Mouse (Mus musculus) hindbrain, postnatal 0 days (tissue): ENCODE measurements around the gene Hes6. TPM values are rescaled to one million over a fixed set of nuclear protein-coding genes. Genes with fewer than 3 reads are reported as not detected.

Experiments
- ATAC-seq: fragments of 200-750 bp; cut with Nextera tagmentation; 2 replicates; pipeline ENCODE4 v1.8.0; 2017; ENCODE audit warnings: mild to moderate bottlenecking, moderate TSS enrichment, moderate library complexity
- DNase-seq: peaks from one replicate; pipeline ENCODE4 v3.0.0-alpha.2; 2015; ENCODE audit warnings: low spot score
- H3K27ac ChIP-seq: fragments of 300-500 bp; sonication (generic); 2 replicates; pipeline ENCODE4 v1.5.1; 2014; ENCODE audit warnings: mild to moderate bottlenecking
- H3K27me3 ChIP-seq: fragments of 300-500 bp; sonication (generic); 2 replicates; pipeline ENCODE4 v1.6.1; 2014; ENCODE audit warnings: low read length, mixed read lengths; ENCODE audit not compliant: insufficient read depth
- H3K36me3 ChIP-seq: fragments of 300-500 bp; sonication (generic); 2 replicates; pipeline ENCODE4 v1.6.1; 2014; ENCODE audit warnings: low read length, mixed read lengths; ENCODE audit not compliant: insufficient read depth
- H3K4me1 ChIP-seq: fragments of 300-500 bp; sonication (generic); 2 replicates; pipeline ENCODE4 v1.6.1; 2014; ENCODE audit warnings: antibody characterized with exemption, low read length, mixed read lengths; ENCODE audit not compliant: insufficient read depth
- H3K4me2 ChIP-seq: fragments of 300-500 bp; sonication (generic); 2 replicates; pipeline ENCODE4 v1.6.1; 2014; ENCODE audit warnings: low read depth, mild to moderate bottlenecking, low read length, moderate library complexity, mixed read lengths
- H3K4me3 ChIP-seq: fragments of 300-500 bp; sonication (generic); 2 replicates; pipeline ENCODE4 v1.5.1; 2014; ENCODE audit warnings: low read length
- H3K9ac ChIP-seq: fragments of 300-500 bp; sonication (generic); replicated peaks from 2 replicates; pipeline ENCODE4 v1.6.1; 2014; ENCODE audit warnings: mild to moderate bottlenecking, low read length, moderate library complexity, mixed read lengths
- H3K9me3 ChIP-seq: fragments of 300-500 bp; sonication (generic); 2 replicates; pipeline ENCODE4 v1.6.1; 2016; ENCODE audit warnings: low read length, mixed read lengths
- CTCF ChIP-seq: IDR thresholded peaks from 2 replicates; pipeline ENCODE4 v1.5.1; 2016; ENCODE audit warnings: antibody characterized with exemption, control low read depth, low read depth
- WGBS: fragments of 180-500 bp; shearing (Covaris S2); extraction: QIAGEN DNeasy Blood & Tissue Kit; methylation state at CpG from one replicate; pipeline ENCODE4 v1.1.7; 2014; 5-methylcytosine and 5-hydroxymethylcytosine counted together
- polyA plus RNA-seq: library from polyadenylated mRNA; unstranded; fragments of >200 nt; fragmentation: Nextera tagmentation; extraction: Ambion mirVana; gene quantifications from 2 replicates; pipeline ENCODE4 v1.2.1, GENCODE M21; 2015
- total RNA-seq: library from RNA; depleted of rRNA; stranded (reverse); fragments of >200 nt; gene quantifications from 2 replicates; pipeline ENCODE4 v1.2.3, GENCODE M21; 2014

Hes6 gene
- total and polyA plus RNA-seq, 2 experiments from 2014 or later = 129 to 160 TPM

GRCm38 (mm10) chr1:91457698-91458097 lies 43.9 kb upstream of the Hes6 start:
- Histone ChIP-seq H3K36me3 (no peaks in the 10 kb centered on the region), H3K27ac (peak overlapping the region; percentile 94; the same call in 1 of the 2 replicates), H3K27me3 (no peaks in the 10 kb centered on the region), H3K4me2 (peak overlapping the region; percentile 90), H3K9me3 (no peaks in the 10 kb centered on the region), H3K4me3 (peak overlapping the region; percentile 86), H3K9ac (peak overlapping the region; percentile 88), H3K4me1 (peaks cover 11% of the 10 kb centered on the region)
- no peak for TF ChIP-seq CTCF
- WGBS = 44% methylated on average over 5 of the region's 5 CpGs
- DNase-seq = peak; percentile 25
- ATAC-seq = no peak

GRCm38 (mm10) chr1:91457116-91457515 lies 43.3 kb upstream of the Hes6 start:
- no peaks in the 10 kb centered on the region for H3K9me3 ChIP-seq
- H3K4me2 ChIP-seq = peak overlapping the region; percentile 90
- H3K27ac ChIP-seq = peak overlapping the region; percentile 94; the same call in 1 of the 2 replicates
- H3K36me3 ChIP-seq = no peaks in the 10 kb centered on the region
- H3K4me1 ChIP-seq = peaks cover 11% of the 10 kb centered on the region
- H3K9ac ChIP-seq = no peak overlapping the region
- H3K4me3 ChIP-seq = peak overlapping the region; percentile 86; the same call in 1 of the 2 replicates
- ATAC-seq (no peak), DNase-seq (no peak)
- H3K27me3 ChIP-seq = no peaks in the 10 kb centered on the region
- WGBS = 91% methylated on average over 4 of the region's 4 CpGs
- TF ChIP-seq CTCF = no peak

GRCm38 (mm10) chr1:91456301-91456801 lies 42.5 kb upstream of the Hes6 start:
- peak overlapping the region; percentile 70 for H3K27ac ChIP-seq
- peak overlapping the region; percentile 5; the same call in 1 of the 2 replicates for H3K4me3 ChIP-seq
- H3K9me3 ChIP-seq = no peaks in the 10 kb centered on the region
- peak; percentile 67 for DNase-seq
- H3K4me2 ChIP-seq = peak overlapping the region; percentile 90
- no peak overlapping the region for H3K9ac ChIP-seq
- no peaks in the 10 kb centered on the region for H3K36me3 ChIP-seq
- H3K4me1 ChIP-seq = peaks cover 11% of the 10 kb centered on the region
- WGBS = 12% methylated on average over 11 of the region's 11 CpGs
- TF ChIP-seq CTCF = no peak
- ATAC-seq = no peak
- H3K27me3 ChIP-seq = no peaks in the 10 kb centered on the region

- peak; percentile 15 for DNase-seq
- peak overlapping the region; percentile 90 for H3K4me2 ChIP-seq
- peak overlapping the region; percentile 5; the same call in 1 of the 2 replicates for H3K4me3 ChIP-seq
- no peak for ATAC-seq
- no peaks in the 10 kb centered on the region for H3K9me3 ChIP-seq
- 26% methylated on average over 7 of the region's 7 CpGs for WGBS
- no peak for TF ChIP-seq CTCF
- peaks cover 11% of the 10 kb centered on the region for H3K4me1 ChIP-seq
- H3K27ac ChIP-seq = peak overlapping the region; percentile 70
- H3K36me3 ChIP-seq = no peaks in the 10 kb centered on the region
- no peak overlapping the region for H3K9ac ChIP-seq
- H3K27me3 ChIP-seq = no peaks in the 10 kb centered on the region
Measured at GRCm38 (mm10) chr1:91455661-91456161, 41.9 kb upstream of the Hes6 start.

DNA sequence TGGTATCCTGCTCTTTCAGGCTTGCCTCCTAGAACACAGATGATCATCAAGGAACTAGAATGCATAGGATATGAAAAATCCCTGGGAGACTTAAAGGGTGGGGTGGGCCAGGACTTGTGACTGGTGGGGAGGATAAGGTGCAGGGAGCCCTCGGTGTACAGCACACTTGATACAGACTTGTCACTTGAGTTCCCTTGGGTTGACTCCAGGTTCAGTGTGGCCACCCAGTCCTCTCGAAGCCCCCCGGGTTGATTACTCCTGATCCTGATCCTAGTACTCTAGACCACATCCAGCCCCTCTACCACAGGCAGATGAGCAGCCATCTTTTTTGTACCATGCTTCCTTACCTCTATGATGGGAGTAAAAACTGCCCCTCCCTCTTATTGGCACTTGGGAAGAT lies 41.1 kb upstream of the Hes6 start:
- H3K36me3 ChIP-seq = no peaks in the 10 kb centered on the region
- ATAC-seq (no peak), DNase-seq (no peak)
- no peaks in the 10 kb centered on the region for H3K27me3 ChIP-seq
- H3K4me1 ChIP-seq = peaks cover 11% of the 10 kb centered on the region
- H3K4me2 ChIP-seq = peak overlapping the region; percentile 90; the same call in 1 of the 2 replicates
- H3K4me3 ChIP-seq = no peak overlapping the region
- 76% methylated on average over 3 of the region's 3 CpGs for WGBS
- no peak overlapping the region for H3K9ac ChIP-seq
- no peak for TF ChIP-seq CTCF
- H3K27ac ChIP-seq = 0 out of 2 replicates have a peak overlapping the region, but pooled peaks have one; percentile 70
- no peaks in the 10 kb centered on the region for H3K9me3 ChIP-seq

GRCm38 (mm10) chr1:91454366-91454765 lies 40.5 kb upstream of the Hes6 start:
- H3K4me3 ChIP-seq = no peak overlapping the region
- no peaks in the 10 kb centered on the region for H3K27me3 ChIP-seq
- H3K27ac ChIP-seq = no peak overlapping the region
- DNase-seq (no peak), ATAC-seq (no peak)
- peaks cover 11% of the 10 kb centered on the region for H3K4me1 ChIP-seq
- 91% methylated on average over 3 of the region's 3 CpGs for WGBS
- H3K9ac ChIP-seq = no peak overlapping the region
- TF ChIP-seq CTCF = no peak
- H3K4me2 ChIP-seq = no peak overlapping the region
- H3K36me3 ChIP-seq = peaks cover 4% of the 10 kb centered on the region
- no peaks in the 10 kb centered on the region for H3K9me3 ChIP-seq

GRCm38 (mm10) chr1:91453932-91454331 lies 40.1 kb upstream of the Hes6 start:
- H3K4me2 ChIP-seq = no peak overlapping the region
- H3K9me3 ChIP-seq = no peaks in the 10 kb centered on the region
- ATAC-seq (no peak), DNase-seq (no peak)
- no peaks in the 10 kb centered on the region for H3K27me3 ChIP-seq
- peaks cover 11% of the 10 kb centered on the region for H3K4me1 ChIP-seq
- TF ChIP-seq CTCF = no peak
- H3K4me3 ChIP-seq = no peak overlapping the region
- no peak overlapping the region for H3K9ac ChIP-seq
- H3K36me3 ChIP-seq = peaks cover 8% of the 10 kb centered on the region
- WGBS = 78% methylated on average over 9 of the region's 9 CpGs
- H3K27ac ChIP-seq = no peak overlapping the region
